Mouse (Mus musculus) stomach, embryonic 14.5 days (tissue): ENCODE measurements around the gene Krtap3-3. TPM values are rescaled to one million over a fixed set of nuclear protein-coding genes. Genes with fewer than 3 reads are reported as not detected.
"Not testable (repeated sequence)": the region's sequence is repeated elsewhere in the genome, so short reads cannot be mapped to it uniquely, and the experiment has no call there.

Experiments used
- ATAC-seq: fragments of 200-750 bp; cut with Nextera tagmentation; 2 replicates; pipeline ENCODE4 v1.8.0; 2017; ENCODE audit warnings: low read depth, moderate TSS enrichment; ENCODE audit not compliant: insufficient number of reproducible peaks, insufficient read depth, low FRiP score
- H3K27ac ChIP-seq: fragments of 300-500 bp; sonication (generic); 2 replicates; pipeline ENCODE4 v1.5.1; 2014; ENCODE audit warnings: mild to moderate bottlenecking, low read length, moderate library complexity, mixed read lengths
- H3K27me3 ChIP-seq: fragments of 300-500 bp; sonication (generic); 2 replicates; pipeline ENCODE4 v1.6.1; 2014; ENCODE audit warnings: low read length, control low read depth, mixed read lengths; ENCODE audit not compliant: control insufficient read depth, insufficient read depth
- H3K36me3 ChIP-seq: fragments of 300-500 bp; sonication (generic); 2 replicates; pipeline ENCODE4 v1.6.1; 2014; ENCODE audit warnings: mild to moderate bottlenecking, control low read depth, low read length, moderate library complexity, mixed read lengths; ENCODE audit not compliant: control insufficient read depth, insufficient read depth
- H3K4me1 ChIP-seq: fragments of 300-500 bp; sonication (generic); 2 replicates; pipeline ENCODE4 v1.6.1; 2014; ENCODE audit warnings: low read length, control low read depth, mixed read lengths; ENCODE audit not compliant: control insufficient read depth, insufficient read depth
- H3K4me2 ChIP-seq: fragments of 300-500 bp; sonication (generic); replicated peaks from 2 replicates; pipeline ENCODE4 v1.6.1; 2014; ENCODE audit warnings: low read depth, low read length, control low read depth
- H3K4me3 ChIP-seq: fragments of 300-500 bp; sonication (generic); 2 replicates; pipeline ENCODE4 v1.5.1; 2014; ENCODE audit warnings: low read depth, low read length, control low read depth
- H3K9ac ChIP-seq: fragments of 300-500 bp; sonication (generic); replicated peaks from 2 replicates; pipeline ENCODE4 v1.6.1; 2014; ENCODE audit warnings: low read depth, mild to moderate bottlenecking, control low read depth, low read length, moderate library complexity, mixed read lengths
- H3K9me3 ChIP-seq: fragments of 300-500 bp; sonication (generic); 2 replicates; pipeline ENCODE4 v1.6.1; 2016; ENCODE audit warnings: low read depth, low read length, control low read depth; ENCODE audit not compliant: control insufficient read depth
- WGBS: fragments of 180-500 bp; shearing (Covaris S2); extraction: QIAGEN DNeasy Blood & Tissue Kit; methylation state at CpG from one replicate; pipeline ENCODE4 v1.1.7; 2014; 5-methylcytosine and 5-hydroxymethylcytosine counted together
- polyA plus RNA-seq: library from polyadenylated mRNA; unstranded; fragments of >200 nt; fragmentation: Nextera tagmentation; extraction: Ambion mirVana; gene quantifications from 2 replicates; pipeline ENCODE4 v1.2.1, GENCODE M21; 2014

Krtap3-3 gene
- polyA plus RNA-seq = not detected in 2 replicates

GRCm38 (mm10) chr11:99550765-99551164 lies at the start of gene Krtap3-3:
Krtap3-3 (minus strand) TSS chr11:99550865.
- H3K27ac ChIP-seq = no peak within 1 kb of the TSS
- WGBS = 70% methylated on average over 4 of the region's 4 CpGs
- H3K27me3 ChIP-seq = no peaks in the 10 kb centered on the region
- H3K9ac ChIP-seq = no peak within 1 kb of the TSS
- ATAC-seq = no peak
- no peak within 1 kb of the TSS for H3K4me2 ChIP-seq
- H3K4me1 ChIP-seq = no peaks in the 10 kb centered on the region
- H3K9me3 ChIP-seq = no peaks in the 10 kb centered on the region
- no peaks in the 10 kb centered on the region for H3K36me3 ChIP-seq
- no peak within 1 kb of the TSS for H3K4me3 ChIP-seq

GRCm38 (mm10) chr11:99597742-99598141 lies 47.1 kb upstream of the Krtap3-3 start, which contains the start of gene Krtap9-3:
Krtap9-3 (minus strand) TSS chr11:99598105.
- H3K27ac ChIP-seq, H3K4me2 ChIP-seq, H3K4me3 ChIP-seq, H3K27me3 ChIP-seq, ATAC-seq, H3K9me3 ChIP-seq, H3K9ac ChIP-seq, H3K4me1 ChIP-seq, H3K36me3 ChIP-seq: not testable (repeated sequence)
- 82% methylated on average over 6 of the region's 6 CpGs for WGBS

- H3K27ac ChIP-seq = no peak within 1 kb of the TSS
- 89% methylated on average over 6 of the region's 6 CpGs for WGBS
- H3K9ac ChIP-seq = no peak within 1 kb of the TSS
- H3K4me3 ChIP-seq = no peak within 1 kb of the TSS
- H3K4me2 ChIP-seq = no peak within 1 kb of the TSS
- no peak for ATAC-seq
- no peaks in the 10 kb centered on the region for H3K4me1 ChIP-seq
- no peaks in the 10 kb centered on the region for H3K9me3 ChIP-seq
- no peaks in the 10 kb centered on the region for H3K36me3 ChIP-seq
- H3K27me3 ChIP-seq = no peaks in the 10 kb centered on the region
Measured at GRCm38 (mm10) chr11:99590981-99591380, 40.3 kb upstream of the Krtap3-3 start, which contains the start of gene Krtap1-3. Krtap1-3 (minus strand) TSS chr11:99591339.

- Histone ChIP-seq H3K9me3 (no peaks in the 10 kb centered on the region), H3K36me3 (no peaks in the 10 kb centered on the region), H3K27me3 (no peaks in the 10 kb centered on the region), H3K9ac (no peak overlapping the region), H3K4me1 (no peaks in the 10 kb centered on the region), H3K4me2 (no peak overlapping the region), H3K27ac (no peak overlapping the region), H3K4me3 (no peak overlapping the region)
- ATAC-seq = no peak
- WGBS = 89% methylated on average over 7 of the region's 7 CpGs
Measured at GRCm38 (mm10) chr11:99585096-99585495, 34.4 kb upstream of the Krtap3-3 start.

- Histone ChIP-seq H3K4me3 (no peak within 1 kb of the TSS), H3K9me3 (no peaks in the 10 kb centered on the region), H3K4me2 (no peak within 1 kb of the TSS), H3K4me1 (no peaks in the 10 kb centered on the region), H3K27me3 (no peaks in the 10 kb centered on the region), H3K27ac (no peak within 1 kb of the TSS), H3K36me3 (no peaks in the 10 kb centered on the region), H3K9ac (no peak within 1 kb of the TSS)
- 85% methylated on average over 5 of the region's 5 CpGs for WGBS
- no peak for ATAC-seq
Measured at GRCm38 (mm10) chr11:99583245-99583704, 32.6 kb upstream of the Krtap3-3 start, which contains the start of gene Krtap1-4. Krtap1-4 (minus strand) TSS chr11:99583654.

GRCm38 (mm10) chr11:99581564-99581963 lies 30.9 kb upstream of the Krtap3-3 start:
- no peak overlapping the region for H3K9ac ChIP-seq
- no peaks in the 10 kb centered on the region for H3K9me3 ChIP-seq
- H3K27ac ChIP-seq = no peak overlapping the region
- H3K4me3 ChIP-seq = no peak overlapping the region
- H3K36me3 ChIP-seq = no peaks in the 10 kb centered on the region
- ATAC-seq = no peak
- WGBS = 84% methylated on average over 6 of the region's 6 CpGs
- H3K4me1 ChIP-seq = no peaks in the 10 kb centered on the region
- H3K4me2 ChIP-seq = no peak overlapping the region
- no peaks in the 10 kb centered on the region for H3K27me3 ChIP-seq

- no peaks in the 10 kb centered on the region for H3K27me3 ChIP-seq
- no peak for ATAC-seq
- H3K36me3 ChIP-seq = no peaks in the 10 kb centered on the region
- 90% methylated on average over 5 of the region's 5 CpGs for WGBS
- no peaks in the 10 kb centered on the region for H3K9me3 ChIP-seq
- H3K9ac ChIP-seq = no peak overlapping the region
- H3K4me1 ChIP-seq = no peaks in the 10 kb centered on the region
- no peak overlapping the region for H3K4me3 ChIP-seq
- H3K27ac ChIP-seq = no peak overlapping the region
- no peak overlapping the region for H3K4me2 ChIP-seq
Measured at GRCm38 (mm10) chr11:99581051-99581450, 30.4 kb upstream of the Krtap3-3 start.

GRCm38 (mm10) chr11:99580636-99581035 lies 30.0 kb upstream of the Krtap3-3 start, which contains the start of gene Krtap1-5:
Krtap1-5 (minus strand) TSS chr11:99581016.
- H3K9ac ChIP-seq = no peak within 1 kb of the TSS
- ATAC-seq = no peak
- no peaks in the 10 kb centered on the region for H3K4me1 ChIP-seq
- H3K36me3 ChIP-seq = no peaks in the 10 kb centered on the region
- H3K4me2 ChIP-seq = no peak within 1 kb of the TSS
- H3K27me3 ChIP-seq = no peaks in the 10 kb centered on the region
- WGBS = 76% methylated on average over 6 of the region's 6 CpGs
- no peaks in the 10 kb centered on the region for H3K9me3 ChIP-seq
- H3K4me3 ChIP-seq = no peak within 1 kb of the TSS
- no peak within 1 kb of the TSS for H3K27ac ChIP-seq

- Histone ChIP-seq H3K9me3 (no peaks in the 10 kb centered on the region), H3K9ac (no peak overlapping the region), H3K27me3 (no peaks in the 10 kb centered on the region), H3K27ac (no peak overlapping the region), H3K4me2 (peak overlapping the region; percentile 30; the same call in 1 of the 2 replicates), H3K4me3 (no peak overlapping the region), H3K4me1 (no peaks in the 10 kb centered on the region), H3K36me3 (no peaks in the 10 kb centered on the region)
- 3% methylated on average over 7 of the region's 7 CpGs for WGBS
- ATAC-seq = peak; percentile 65; the same call in 1 of the 2 replicates
Measured at GRCm38 (mm10) chr11:99574106-99574505, 23.4 kb upstream of the Krtap3-3 start.
